9 mouse cellular contexts compared by ENCODE assay signal in genomic region chr16:35199721-35200431, GRCm38 (mm10). TPM values are rescaled to one million over a fixed set of nuclear protein-coding genes. Genes with fewer than 3 reads are reported as not detected.
DNase-seq lines count a peak whose midpoint lies in the region; ATAC-seq and TF ChIP-seq lines count a peak whose summit lies in the region.
"Had no signal": no experiment of that assay in that cellular context is flagged by ENCODE, and none has a peak within 500 bp of the region (broad histone marks: within the 10 kb centered on the region; RNA-seq: fewer than 3 reads in every experiment).

No protein-coding gene starts in this region.

- H3K9me3 ChIP-seq in forebrain, embryonic 10.5 days, result no peaks in the 10 kb centered on the region
- no peaks in the 10 kb centered on the region for H3K9me3 ChIP-seq in forebrain, embryonic 11.5 days (ENCODE audit: control insufficient read depth, low read length)
- no peaks in the 10 kb centered on the region for H3K9me3 ChIP-seq in limb, embryonic 10.5 days (replicated peaks)
- H3K9me3 ChIP-seq in stomach, embryonic 14.5 days (ENCODE audit: control insufficient read depth, low read depth, low read length), result no peaks in the 10 kb centered on the region
- H3K9me3 ChIP-seq: midbrain, embryonic 12.5 days had no signal

- no peaks in the 10 kb centered on the region for H3K36me3 ChIP-seq in forebrain, embryonic 10.5 days (replicated peaks)
- no peaks in the 10 kb centered on the region for H3K36me3 ChIP-seq in forebrain, embryonic 11.5 days (ENCODE audit: control insufficient read depth, insufficient read depth, low read length)
- no peaks in the 10 kb centered on the region for H3K36me3 ChIP-seq in limb, embryonic 10.5 days
- no peaks in the 10 kb centered on the region for H3K36me3 ChIP-seq in stomach, embryonic 14.5 days (ENCODE audit: control insufficient read depth, insufficient read depth, low read length)
- H3K36me3 ChIP-seq: midbrain, embryonic 12.5 days had no signal

- 69% methylated on average over 6 of the region's 6 CpGs for WGBS in forebrain, embryonic 10.5 days
- 67% methylated on average over 6 of the region's 6 CpGs for WGBS in forebrain, embryonic 11.5 days
- 84% methylated on average over 6 of the region's 6 CpGs for WGBS in limb, embryonic 10.5 days
- WGBS in stomach, embryonic 14.5 days, result 43% methylated on average over 6 of the region's 6 CpGs

- H3K4me1 ChIP-seq in forebrain, embryonic 10.5 days, result peaks cover 24% of the 10 kb centered on the region
- H3K4me1 ChIP-seq in forebrain, embryonic 11.5 days (replicated peaks; ENCODE audit: control insufficient read depth, insufficient read depth, low read length), result no peaks in the 10 kb centered on the region
- H3K4me1 ChIP-seq in limb, embryonic 10.5 days, result peaks cover 25% of the 10 kb centered on the region
- peaks cover 17% of the 10 kb centered on the region for H3K4me1 ChIP-seq in stomach, embryonic 14.5 days (ENCODE audit: control insufficient read depth, insufficient read depth, low read length)
- H3K4me1 ChIP-seq: midbrain, embryonic 12.5 days had no signal

- H3K9ac ChIP-seq in forebrain, embryonic 11.5 days (ENCODE audit: low read length), result no peak overlapping the region
- H3K9ac ChIP-seq in stomach, embryonic 14.5 days (replicated peaks; ENCODE audit: low read depth, low read length), result no peak overlapping the region
- H3K9ac ChIP-seq: midbrain, embryonic 12.5 days had no signal

- intact Hi-C loops in left cerebral cortex, adult 2 months (cut with DNase I), result no loop called here
- intact Hi-C loops in left cerebral cortex, postnatal 4 days (cut with DNase I), result no loop called here

- DNase-seq in forebrain, embryonic 10.5 days (ENCODE audit: extremely low spot score, low spot score), result no peak
- no peak for DNase-seq in forebrain, embryonic 11.5 days (ENCODE audit: low spot score)
- no peak for DNase-seq in left cerebral cortex, adult 2 months (ENCODE audit: extremely low spot score in 1 of 2, low spot score in 2 of 2)
- DNase-seq in left cerebral cortex, postnatal 4 days, result no peak
- no peak for DNase-seq in limb, embryonic 10.5 days (ENCODE audit: low spot score)
- DNase-seq in right cerebral cortex, postnatal 36 days (ENCODE audit: low spot score in 2 of 2), result no peak
- no peak for DNase-seq in right cerebral cortex, adult 2 months (ENCODE audit: low spot score in 2 of 2)

- no peak for ATAC-seq in forebrain, embryonic 11.5 days (replicated peaks; ENCODE audit: low FRiP score)
- peak; percentile 64 for ATAC-seq in stomach, embryonic 14.5 days (ENCODE audit: insufficient number of reproducible peaks, insufficient read depth, low FRiP score, low read depth)

- TF ChIP-seq CTCF in left cerebral cortex, adult 2 months (IDR thresholded peaks at IDR 0.05), result no peak

- H3K4me3 ChIP-seq in forebrain, embryonic 10.5 days, result no peak overlapping the region
- no peak overlapping the region for H3K4me3 ChIP-seq in forebrain, embryonic 11.5 days (ENCODE audit: low read depth, low read length)
- H3K4me3 ChIP-seq in left cerebral cortex, adult 2 months, result no peak overlapping the region
- H3K4me3 ChIP-seq in limb, embryonic 10.5 days, result no peak overlapping the region
- H3K4me3 ChIP-seq in stomach, embryonic 14.5 days (ENCODE audit: low read depth, low read length), result no peak overlapping the region
- H3K4me3 ChIP-seq: midbrain, embryonic 12.5 days had no signal

- no peak overlapping the region for H3K4me2 ChIP-seq in forebrain, embryonic 11.5 days (ENCODE audit: low read depth, low read length, severe bottlenecking)
- H3K4me2 ChIP-seq in stomach, embryonic 14.5 days (replicated peaks; ENCODE audit: low read depth, low read length), result no peak overlapping the region
- H3K4me2 ChIP-seq: midbrain, embryonic 12.5 days had no signal

- H3K27me3 ChIP-seq in forebrain, embryonic 10.5 days (ENCODE audit: poor library complexity, severe bottlenecking), result no peaks in the 10 kb centered on the region
- no peaks in the 10 kb centered on the region for H3K27me3 ChIP-seq in forebrain, embryonic 11.5 days (ENCODE audit: control insufficient read depth, insufficient read depth, low read length)
- H3K27me3 ChIP-seq in limb, embryonic 10.5 days (ENCODE audit: low read depth, poor library complexity, severe bottlenecking), result no peaks in the 10 kb centered on the region
- H3K27me3 ChIP-seq in stomach, embryonic 14.5 days (ENCODE audit: control insufficient read depth, insufficient read depth, low read length), result no peaks in the 10 kb centered on the region
- H3K27me3 ChIP-seq: midbrain, embryonic 12.5 days had no signal

- H3K27ac ChIP-seq in forebrain, embryonic 10.5 days, result peak overlapping the region; percentile 48; the same call in 1 of the 2 replicates
- no peak overlapping the region for H3K27ac ChIP-seq in forebrain, embryonic 11.5 days (ENCODE audit: low read depth, low read length)
- H3K27ac ChIP-seq in left cerebral cortex, adult 2 months, result peak overlapping the region; percentile 25
- H3K27ac ChIP-seq in limb, embryonic 10.5 days, result peak overlapping the region; percentile 54; the same call in 1 of the 2 replicates
- H3K27ac ChIP-seq in stomach, embryonic 14.5 days (ENCODE audit: low read length), result peak overlapping the region; percentile 69
- H3K27ac ChIP-seq: midbrain, embryonic 12.5 days had no signal

RNA-seq across cellular contexts. Expression of gene Adcy5, which starts 45.2 kb away (rescaled TPM):
- polyA plus RNA-seq in forebrain, embryonic 10.5 days (2016; fragmentation: Nextera tagmentation; extraction: Ambion mirVana), result 0.64 and 0.67 TPM in 2 replicates
- polyA plus RNA-seq in forebrain, embryonic 11.5 days (2014; fragmentation: Nextera tagmentation; extraction: Ambion mirVana), result 1.8 and 2.1 TPM in 2 replicates
- total RNA-seq in left cerebral cortex, adult 2 months (2021), result 100 to 1,000 TPM in 1 of 2 experiments, 10 to 100 TPM in 1; 96.8 to 129 TPM
- total RNA-seq in left cerebral cortex, postnatal 4 days (2021), result 10 to 100 TPM; 82.1 to 83.3 TPM
- 0.41 and 0.63 TPM in 2 replicates for polyA plus RNA-seq in limb, embryonic 10.5 days (2016; fragmentation: Nextera tagmentation; extraction: Ambion mirVana)
- 4.7 and 4.8 TPM in 2 replicates for polyA plus RNA-seq in stomach, embryonic 14.5 days (2014; fragmentation: Nextera tagmentation; extraction: Ambion mirVana)
